Mouse (Mus musculus) embryonic fibroblast, embryonic 13.5 days (primary cell): ENCODE results near the gene Agt.

ENCODE experiments used
- CTCF ChIP-seq: IDR thresholded peaks from 2 replicates; pipeline ENCODE4 v1.5.1; 2011; ENCODE audit warnings: mild to moderate bottlenecking, control low read depth, low read length, moderate library complexity, borderline replicate concordance; ENCODE audit not compliant: insufficient read depth
- POLR2A ChIP-seq: IDR thresholded peaks from 2 replicates; pipeline ENCODE4 v1.6.1; 2011; ENCODE audit warnings: low read depth, mild to moderate bottlenecking, control low read depth, low read length, moderate library complexity

DNA sequence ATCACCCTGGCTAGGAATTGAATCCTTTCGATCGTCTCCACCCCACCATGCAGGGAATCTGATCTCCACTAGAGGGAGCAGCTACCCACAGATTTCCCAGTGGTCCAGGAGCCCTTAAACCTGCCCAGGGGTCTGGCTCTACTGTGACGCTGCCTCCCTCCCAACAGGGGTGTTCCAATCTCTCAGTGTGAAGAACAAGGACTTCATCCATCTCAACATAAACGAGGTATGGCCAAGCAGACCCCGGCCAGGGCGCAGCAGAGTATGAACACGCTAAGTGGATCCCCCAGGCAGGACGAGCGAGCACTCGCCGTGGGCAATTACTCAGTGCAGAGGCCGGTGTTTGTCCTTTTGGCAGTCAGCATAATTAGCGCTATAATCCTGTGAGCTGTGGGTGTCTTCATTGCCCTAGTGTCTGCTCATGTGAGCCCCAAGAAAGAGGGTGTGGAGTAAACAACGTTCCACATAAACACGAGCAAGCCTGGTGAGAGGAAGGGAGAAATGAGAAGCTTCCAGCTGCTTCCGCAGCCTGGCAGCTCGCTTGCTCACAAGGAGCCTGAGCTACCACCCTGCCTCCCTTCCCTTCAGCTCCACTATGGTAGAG lies 47.9 kb upstream of the Agt start:
- peak; percentile 55; the same call in 1 of the 2 replicates for TF ChIP-seq CTCF
- no peak for TF ChIP-seq POLR2A
